Mouse (Mus musculus) liver, adult 2 months (tissue): ENCODE results near the gene Pum1.

Source experiments
- CTCF ChIP-seq: fragments of 200-500 bp; IDR thresholded peaks from 2 replicates; pipeline ENCODE4 v1.5.1; 2011; ENCODE audit warnings: low read depth, low read length, control low read depth
- POLR2A ChIP-seq: fragments of 200-500 bp; IDR thresholded peaks from 2 replicates; pipeline ENCODE4 v1.6.1; 2011; ENCODE audit warnings: low read length, control low read depth; ENCODE audit not compliant: insufficient read depth; ENCODE audit errors: extremely low read depth

- no peak for TF ChIP-seq CTCF
- no peak for TF ChIP-seq POLR2A
These were observed 5.1 kb upstream of the Pum1 start for GRCm38 (mm10) chr4:130657820-130658565.
